Mouse (Mus musculus): ENCODE results near the gene Hmga1b. TPM values are rescaled to one million over a fixed set of nuclear protein-coding genes. Genes with fewer than 3 reads are reported as not detected.
"Not testable (repeated sequence)": the region's sequence is repeated elsewhere in the genome, so short reads cannot be mapped to it uniquely, and the experiment has no call there.

Hmga1b gene
- polyA plus RNA-seq, 1 experiment from 2014 or later = 8.9 TPM

GRCm38 (mm10) chr11:120775774-120776469 is 13.3 kb downstream of the Hmga1b start:
- Histone ChIP-seq H3K27me3 (ENCODE audit: insufficient read depth, poor library complexity, severe bottlenecking) (no peaks in the 10 kb centered on the region), H3K27ac (peak overlapping the region; percentile 40; the same call in 1 of the 2 replicates), H3K4me1 (replicated peaks) (peaks cover 21% of the 10 kb centered on the region), H3K36me3 (peaks cover 11% of the 10 kb centered on the region), H3K9me3 (no peaks in the 10 kb centered on the region), H3K4me3 (peak overlapping the region; percentile 1; the same call in 1 of the 2 replicates)
- 29% methylated on average over 15 of the region's 15 CpGs for WGBS
- peak; percentile 94 for DNase-seq (ENCODE audit: low spot score)

GRCm38 (mm10) chr11:120777123-120777522 is 14.5 kb downstream of the Hmga1b start:
- no peaks in the 10 kb centered on the region for H3K9me3 ChIP-seq

GRCm38 (mm10) chr11:120779876-120780275 is 17.3 kb downstream of the Hmga1b start:
- Histone ChIP-seq H3K4me1 (replicated peaks) (peaks cover 41% of the 10 kb centered on the region), H3K9me3 (no peaks in the 10 kb centered on the region), H3K27ac (no peak overlapping the region), H3K36me3 (peaks cover 24% of the 10 kb centered on the region), H3K27me3 (ENCODE audit: insufficient read depth, poor library complexity, severe bottlenecking) (peaks cover 12% of the 10 kb centered on the region), H3K4me3 (no peak overlapping the region)
- 79% methylated on average over 1 of the region's 1 CpGs for WGBS
- DNase-seq (ENCODE audit: low spot score) = no peak

More at GRCm38 (mm10) chr11:120777123-120777522, 14.5 kb downstream of the Hmga1b start:
- H3K36me3 ChIP-seq = peaks cover 20% of the 10 kb centered on the region
- H3K4me3 ChIP-seq = no peak overlapping the region
- H3K4me1 ChIP-seq (replicated peaks) = peaks cover 21% of the 10 kb centered on the region
- no peak for DNase-seq (ENCODE audit: low spot score)
- H3K27ac ChIP-seq = no peak overlapping the region; the same call in 1 of the 2 replicates
- WGBS = 33% methylated on average over 6 of the region's 6 CpGs
- peaks cover 2% of the 10 kb centered on the region; the same call in 1 of the 2 replicates for H3K27me3 ChIP-seq (ENCODE audit: insufficient read depth, poor library complexity, severe bottlenecking)

GRCm38 (mm10) chr11:120781361-120781760 is 18.8 kb downstream of the Hmga1b start:
- H3K9me3 ChIP-seq; H3K27ac ChIP-seq; H3K4me3 ChIP-seq; DNase-seq (ENCODE audit: low spot score): not testable (repeated sequence)
- peaks cover 12% of the 10 kb centered on the region for H3K27me3 ChIP-seq (ENCODE audit: insufficient read depth, poor library complexity, severe bottlenecking)
- 94% methylated on average over 6 of the region's 6 CpGs for WGBS
- peaks cover 44% of the 10 kb centered on the region for H3K4me1 ChIP-seq (replicated peaks)
- peaks cover 33% of the 10 kb centered on the region for H3K36me3 ChIP-seq

GRCm38 (mm10) chr11:120783426-120784063 is 21.0 kb downstream of the Hmga1b start:
- DNase-seq (ENCODE audit: low spot score) = no peak
- H3K36me3 ChIP-seq = peaks cover 55% of the 10 kb centered on the region
- peaks cover 32% of the 10 kb centered on the region for H3K4me1 ChIP-seq (replicated peaks)
- WGBS = 3% methylated on average over 42 of the region's 42 CpGs
- H3K9me3 ChIP-seq = no peaks in the 10 kb centered on the region
- H3K4me3 ChIP-seq = peak overlapping the region; percentile 99
- peak overlapping the region; percentile 89 for H3K27ac ChIP-seq
- H3K27me3 ChIP-seq (ENCODE audit: insufficient read depth, poor library complexity, severe bottlenecking) = peaks cover 12% of the 10 kb centered on the region

- Histone ChIP-seq H3K4me3 (peak within 1 kb of the TSS; percentile 99), H3K27me3 (ENCODE audit: insufficient read depth, poor library complexity, severe bottlenecking) (peaks cover 12% of the 10 kb centered on the region), H3K36me3 (peaks cover 58% of the 10 kb centered on the region), H3K4me1 (replicated peaks) (peaks cover 32% of the 10 kb centered on the region), H3K9me3 (no peaks in the 10 kb centered on the region), H3K27ac (peak within 1 kb of the TSS; percentile 89)
- DNase-seq (ENCODE audit: low spot score) = peak; percentile 84
- under 1% methylated on average over 106 of the region's 107 CpGs for WGBS
These were observed 21.6 kb downstream of the Hmga1b start, which contains the start of the genes Rfng and Gps1 for GRCm38 (mm10) chr11:120784064-120784791. Gene Rfng (minus strand): TSS chr11:120784207. Gene Gps1 (plus strand): TSS chr11:120784272.

- no peaks in the 10 kb centered on the region for H3K9me3 ChIP-seq
- H3K4me3 ChIP-seq = peak overlapping the region; percentile 99
- peaks cover 12% of the 10 kb centered on the region for H3K27me3 ChIP-seq (ENCODE audit: insufficient read depth, poor library complexity, severe bottlenecking)
- 42% methylated on average over 9 of the region's 9 CpGs for WGBS
- peaks cover 32% of the 10 kb centered on the region for H3K4me1 ChIP-seq (replicated peaks)
- no peak for DNase-seq (ENCODE audit: low spot score)
- peaks cover 66% of the 10 kb centered on the region for H3K36me3 ChIP-seq
- H3K27ac ChIP-seq = peak overlapping the region; percentile 89
These were observed 22.6 kb downstream of the Hmga1b start for GRCm38 (mm10) chr11:120785145-120785544.

GRCm38 (mm10) chr11:120788460-120788859 is 25.9 kb downstream of the Hmga1b start:
- H3K27me3 ChIP-seq (ENCODE audit: insufficient read depth, poor library complexity, severe bottlenecking); H3K27ac ChIP-seq; H3K9me3 ChIP-seq; DNase-seq (ENCODE audit: low spot score); H3K4me3 ChIP-seq: not testable (repeated sequence)
- 91% methylated on average over 10 of the region's 10 CpGs for WGBS
- Histone ChIP-seq H3K36me3 (peaks cover 79% of the 10 kb centered on the region), H3K4me1 (replicated peaks) (peaks cover 23% of the 10 kb centered on the region)

GRCm38 (mm10) chr11:120789355-120789754 is 26.8 kb downstream of the Hmga1b start:
- Histone ChIP-seq H3K36me3 (peaks cover 87% of the 10 kb centered on the region), H3K27me3 (ENCODE audit: insufficient read depth, poor library complexity, severe bottlenecking) (no peaks in the 10 kb centered on the region), H3K9me3 (no peaks in the 10 kb centered on the region), H3K4me1 (replicated peaks) (peaks cover 22% of the 10 kb centered on the region), H3K4me3 (no peak overlapping the region), H3K27ac (no peak overlapping the region)
- DNase-seq (ENCODE audit: low spot score) = no peak
- WGBS = 85% methylated on average over 4 of the region's 4 CpGs

GRCm38 (mm10) chr11:120789810-120790209 is 27.2 kb downstream of the Hmga1b start:
- Histone ChIP-seq H3K36me3 (peaks cover 92% of the 10 kb centered on the region), H3K4me3 (no peak overlapping the region), H3K4me1 (replicated peaks) (peaks cover 23% of the 10 kb centered on the region), H3K27ac (no peak overlapping the region), H3K9me3 (no peaks in the 10 kb centered on the region), H3K27me3 (ENCODE audit: insufficient read depth, poor library complexity, severe bottlenecking) (no peaks in the 10 kb centered on the region)
- WGBS = 90% methylated on average over 3 of the region's 3 CpGs
- DNase-seq (ENCODE audit: low spot score) = no peak

GRCm38 (mm10) chr11:120792652-120793051 is 30.1 kb downstream of the Hmga1b start:
- Histone ChIP-seq H3K4me3 (no peak overlapping the region), H3K4me1 (replicated peaks) (peaks cover 30% of the 10 kb centered on the region), H3K9me3 (no peaks in the 10 kb centered on the region), H3K27me3 (ENCODE audit: insufficient read depth, poor library complexity, severe bottlenecking) (no peaks in the 10 kb centered on the region), H3K36me3 (peaks cover 74% of the 10 kb centered on the region), H3K27ac (no peak overlapping the region)
- no peak for DNase-seq (ENCODE audit: low spot score)
- WGBS = 96% methylated on average over 9 of the region's 9 CpGs

GRCm38 (mm10) chr11:120795756-120796613 is 33.4 kb downstream of the Hmga1b start, which contains the start of gene Dus1l:
Gene Dus1l (minus strand): TSS chr11:120796403.
- H3K36me3 ChIP-seq = peaks cover 42% of the 10 kb centered on the region
- H3K27me3 ChIP-seq (ENCODE audit: insufficient read depth, poor library complexity, severe bottlenecking) = no peaks in the 10 kb centered on the region
- DNase-seq (ENCODE audit: low spot score) = peak; percentile 98
- H3K4me1 ChIP-seq (replicated peaks) = peaks cover 43% of the 10 kb centered on the region
- peak within 1 kb of the TSS; percentile 92 for H3K27ac ChIP-seq
- 2% methylated on average over 59 of the region's 59 CpGs for WGBS
- H3K9me3 ChIP-seq = no peaks in the 10 kb centered on the region
- peak within 1 kb of the TSS; percentile 100 for H3K4me3 ChIP-seq

Data from hindbrain, embryonic 10.5 days (tissue).